Mouse (Mus musculus) adrenal gland, postnatal 14 days (tissue): ENCODE measurements around the gene Dcaf6. TPM values are rescaled to one million over a fixed set of nuclear protein-coding genes. Genes with fewer than 3 reads are reported as not detected.
"Not testable (repeated sequence)": the region's sequence is repeated elsewhere in the genome, so short reads cannot be mapped to it uniquely, and the experiment has no call there.

ENCODE experiments used
- DNase-seq: peaks from one replicate; pipeline ENCODE4 v3.0.0; 2021; ENCODE audit warnings: mixed read lengths
- total RNA-seq: library from RNA; stranded (reverse); gene quantifications from 2 replicates; pipeline ENCODE4 v1.2.3, GENCODE M21; 2021

Gene Dcaf6
- total RNA-seq, 1 experiment from 2014 or later: 46.5 TPM

DNA sequence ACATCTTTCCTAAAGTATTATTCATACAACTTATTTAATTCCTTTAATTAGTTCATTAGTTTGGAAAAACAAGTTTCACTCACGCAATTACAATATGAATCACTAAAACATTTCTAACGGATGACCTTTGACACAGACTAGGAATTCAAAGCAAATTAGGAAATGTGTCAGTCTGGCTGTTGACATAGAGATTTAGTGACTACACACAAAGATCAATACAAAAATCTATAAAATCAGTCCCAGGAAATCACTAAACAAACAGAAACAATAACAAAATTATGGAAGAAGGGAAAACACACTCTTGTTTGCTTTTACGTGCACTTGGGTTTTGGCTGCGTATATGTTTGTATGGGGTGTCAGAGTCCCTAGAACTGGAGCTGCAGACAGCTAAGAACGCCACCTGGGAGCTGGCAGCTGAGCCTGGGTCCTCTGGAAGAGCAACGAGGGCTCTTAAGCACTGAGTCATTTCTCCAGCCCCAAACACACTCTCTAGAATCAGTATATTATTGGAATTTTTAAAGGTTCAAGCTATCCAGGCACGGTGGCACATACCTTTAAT, 38.8 kb downstream of the Dcaf6 start:
- DNase-seq: no peak

DNA sequence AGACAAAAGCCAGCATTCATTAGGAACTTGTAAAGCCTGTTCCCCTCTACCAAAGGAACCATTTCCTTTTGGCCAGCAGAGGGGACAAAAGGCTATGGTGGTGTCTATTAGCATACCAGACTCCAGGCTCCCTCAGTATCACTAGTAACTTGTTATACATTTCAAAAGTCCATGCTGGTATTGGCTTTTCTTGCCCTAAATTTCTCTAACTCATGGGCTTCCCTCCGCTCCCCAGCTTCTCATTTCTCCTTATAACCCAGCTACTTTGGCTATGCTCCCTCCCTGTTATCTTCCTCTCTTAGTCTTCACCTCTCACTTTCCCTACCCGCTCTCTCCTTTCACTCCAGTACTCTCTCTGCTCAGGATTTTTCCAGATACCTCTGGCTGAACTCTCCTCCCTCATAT, 63.9 kb downstream of the Dcaf6 start:
- no peak for DNase-seq

DNA sequence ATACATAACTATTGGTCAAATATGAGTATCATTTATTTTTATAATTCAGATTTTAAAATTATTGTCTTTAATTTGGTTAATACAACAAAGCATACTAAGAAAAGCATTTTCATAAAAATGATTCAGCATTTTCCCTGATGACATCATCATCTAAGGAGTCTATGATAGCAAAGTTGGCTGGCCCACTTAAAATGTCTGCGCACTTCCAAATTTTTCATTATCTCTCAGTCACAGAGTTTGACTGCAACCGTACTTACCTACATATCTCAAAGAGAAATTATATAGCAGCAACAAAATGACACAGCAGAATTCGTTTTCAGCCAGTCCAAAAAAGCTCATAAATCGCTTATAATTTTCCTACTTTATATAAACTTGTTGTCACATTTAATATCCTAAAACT, 64.3 kb downstream of the Dcaf6 start:
- DNase-seq: no peak

DNA sequence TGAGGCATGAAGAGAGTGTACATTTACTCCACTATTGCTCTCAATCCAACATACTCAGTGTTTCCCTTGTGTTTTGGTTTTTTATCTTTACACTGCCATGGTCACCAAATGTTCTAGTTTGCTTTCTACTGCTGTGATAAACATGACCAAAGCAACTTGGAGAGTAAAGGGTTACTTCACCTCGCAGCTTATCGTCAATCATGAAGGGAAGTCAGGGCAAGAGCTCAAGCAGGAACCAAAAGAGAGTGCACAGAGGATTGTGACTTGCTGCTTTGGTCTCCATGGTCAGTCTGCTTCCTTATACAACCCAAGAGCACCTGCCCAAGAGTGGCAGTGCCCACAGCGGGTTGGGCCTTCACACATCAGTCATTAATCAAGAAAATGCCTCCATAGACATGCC, 65.4 kb downstream of the Dcaf6 start:
- DNase-seq: no peak

GRCm38 (mm10) chr1:165393033-165393432, 67.2 kb downstream of the Dcaf6 start:
- DNase-seq: no peak

GRCm38 (mm10) chr1:165388716-165389115, 71.6 kb downstream of the Dcaf6 start:
- DNase-seq: peak; percentile 44

DNA sequence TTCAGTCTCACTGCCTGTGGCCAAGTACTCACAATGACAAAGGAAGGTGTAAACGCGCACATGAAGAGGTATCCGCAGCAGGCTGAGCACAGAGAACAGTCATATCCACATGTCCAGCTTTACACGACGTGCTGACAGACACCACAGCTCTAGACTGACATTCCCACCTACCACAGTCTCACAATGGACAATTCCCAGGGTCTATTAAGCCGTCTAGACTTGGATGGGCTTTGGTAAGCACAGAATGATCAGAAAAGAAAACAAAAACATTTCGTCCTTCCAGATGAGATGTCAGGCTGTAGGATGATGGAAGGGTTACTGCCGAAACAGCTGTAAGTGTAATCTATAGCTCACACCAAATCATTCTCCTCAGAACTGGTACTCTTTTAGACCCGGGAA, 73.8 kb downstream of the Dcaf6 start:
- DNase-seq: no peak

- DNase-seq: no peak
These were observed 74.3 kb downstream of the Dcaf6 start for GRCm38 (mm10) chr1:165385810-165386524.

DNA sequence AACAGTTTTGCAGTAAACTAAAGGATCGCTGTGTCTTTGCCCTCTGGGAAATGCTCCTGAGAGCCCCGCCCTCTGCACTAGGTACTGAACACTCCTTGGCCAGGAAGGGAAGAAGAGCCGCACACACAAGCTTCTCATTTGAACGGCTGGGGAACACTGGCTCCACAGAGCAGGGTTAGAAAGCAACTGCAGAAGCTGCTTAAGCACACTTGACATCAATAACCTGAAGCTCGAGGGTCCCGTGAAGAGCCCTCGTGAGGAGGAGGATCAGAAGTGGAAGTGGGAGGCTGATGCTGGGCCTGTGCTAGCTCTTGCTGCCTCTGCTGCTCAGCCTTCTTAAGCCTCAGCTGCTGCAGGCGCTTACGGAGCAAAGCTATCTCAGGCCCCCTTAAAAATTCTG, 86.4 kb downstream of the Dcaf6 start:
- DNase-seq: no peak

DNA sequence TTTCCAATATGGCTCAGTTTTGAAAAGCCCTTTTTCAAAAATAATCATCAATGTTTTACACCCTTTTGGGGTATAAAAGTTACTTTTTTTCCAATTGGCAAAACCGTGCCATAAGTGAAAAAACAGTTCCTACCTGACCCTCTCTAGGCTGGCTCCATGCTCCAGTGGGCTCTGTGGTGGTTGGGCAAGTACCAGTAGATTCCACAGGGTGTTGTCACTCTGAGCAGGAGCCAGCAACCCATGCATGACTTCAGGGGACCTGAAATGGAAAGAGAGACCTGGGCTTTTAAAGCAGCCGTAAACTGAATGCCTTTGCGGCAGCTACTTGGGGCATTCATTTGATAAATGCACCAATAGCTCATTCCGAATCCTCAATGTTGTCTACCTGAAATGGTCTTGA, 89.3 kb downstream of the Dcaf6 start:
- no peak for DNase-seq

DNA sequence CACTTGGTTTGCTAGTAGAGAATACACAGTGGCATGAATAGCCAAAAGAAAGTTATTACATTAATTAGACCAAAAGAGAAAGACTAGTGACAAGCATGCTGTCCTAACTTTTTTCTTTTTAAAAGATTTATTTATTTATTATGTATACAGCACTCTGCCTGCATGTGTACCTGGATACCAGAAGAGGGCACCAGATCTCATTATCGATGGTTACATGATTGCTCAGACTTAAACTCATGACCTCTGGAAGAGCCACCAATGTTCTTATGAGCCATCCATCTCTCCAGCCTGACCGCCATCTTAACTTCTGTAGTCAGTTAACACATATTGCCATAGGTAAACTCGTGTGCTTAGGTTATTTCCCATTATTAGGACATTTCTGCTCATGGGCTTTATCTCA, 95.2 kb downstream of the Dcaf6 start:
- DNase-seq: no peak

- no peak for DNase-seq
These were observed 97.0 kb downstream of the Dcaf6 start for GRCm38 (mm10) chr1:165363271-165363670.

DNA sequence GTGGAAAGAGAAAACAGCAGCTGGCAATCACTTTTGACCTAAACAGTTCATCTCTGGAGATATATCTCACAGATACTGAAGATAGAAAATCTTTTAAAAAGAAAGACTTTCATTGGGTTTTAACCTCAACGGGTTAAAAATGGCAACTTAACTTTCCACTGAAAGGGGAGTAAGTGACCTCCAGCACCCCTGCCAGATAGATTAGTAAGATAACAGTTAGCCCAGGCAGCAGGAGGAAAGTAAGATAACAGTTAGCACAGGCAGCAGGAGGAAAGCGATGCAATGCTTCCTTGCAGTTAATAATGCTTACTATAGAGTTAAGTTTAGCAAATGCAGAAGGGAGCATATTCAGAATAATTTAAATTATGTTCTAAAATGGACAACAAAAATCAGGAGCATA, 103.9 kb downstream of the Dcaf6 start:
- no peak for DNase-seq

- DNase-seq: no peak
These were observed 111.6 kb downstream of the Dcaf6 start for GRCm38 (mm10) chr1:165348627-165349026.

DNA sequence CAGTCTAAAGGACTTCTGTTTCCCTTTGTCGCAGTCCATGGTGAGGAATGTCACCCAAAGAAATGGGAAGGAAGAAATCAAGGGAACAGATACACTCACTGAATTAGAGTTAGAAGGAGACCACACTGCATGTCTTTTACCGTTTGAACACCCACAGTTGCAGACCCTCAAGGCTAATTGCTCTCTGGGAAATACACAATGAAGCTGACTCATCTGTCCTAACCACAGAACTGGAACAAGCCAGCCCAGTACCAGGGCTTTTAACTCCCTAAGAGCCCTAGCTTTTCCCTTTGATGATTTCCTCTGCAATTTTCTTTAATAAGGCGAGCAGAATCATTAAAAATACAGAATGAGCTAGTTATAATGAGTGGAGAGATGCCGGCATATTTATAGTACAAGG, 115.8 kb downstream of the Dcaf6 start:
- DNase-seq: peak; percentile 27

DNA sequence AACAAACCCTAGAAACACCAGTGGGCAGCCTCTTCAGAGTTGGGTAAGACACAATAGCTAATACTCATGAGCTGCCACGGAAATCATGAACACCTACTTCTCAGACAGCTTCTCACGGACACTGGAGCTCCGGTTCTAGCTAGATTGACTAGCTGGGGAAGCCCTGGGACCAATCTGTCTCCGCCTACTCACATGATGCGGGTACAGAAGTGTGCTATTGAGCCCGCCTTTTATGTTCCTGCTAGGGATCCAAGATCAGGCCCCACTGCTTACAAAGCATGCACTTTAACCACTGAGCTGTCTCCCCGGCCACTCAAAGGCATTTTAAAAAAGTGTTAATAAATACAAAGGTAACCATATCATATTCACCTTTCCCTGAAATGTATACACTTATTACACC, 118.1 kb downstream of the Dcaf6 start:
- DNase-seq: no peak

DNA sequence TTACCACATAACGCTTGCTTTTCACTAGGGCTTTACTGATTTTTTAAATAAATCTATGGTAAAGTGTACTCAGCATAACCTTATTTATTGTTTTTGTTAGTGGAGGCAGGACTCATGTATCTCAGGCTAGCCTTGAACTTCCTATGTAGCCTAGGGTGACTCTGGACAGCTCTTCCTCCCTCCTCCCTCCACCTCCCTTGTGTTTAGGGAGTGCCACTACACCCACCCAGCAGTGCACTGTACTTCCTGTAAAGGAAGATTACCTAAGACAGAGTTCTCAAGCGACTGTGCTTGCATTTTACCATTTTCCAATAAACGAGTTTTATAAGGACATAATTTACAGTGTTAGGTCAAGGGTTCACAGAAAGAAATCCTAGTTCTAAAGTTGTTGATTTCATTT, 127.5 kb downstream of the Dcaf6 start:
- no peak for DNase-seq

DNA sequence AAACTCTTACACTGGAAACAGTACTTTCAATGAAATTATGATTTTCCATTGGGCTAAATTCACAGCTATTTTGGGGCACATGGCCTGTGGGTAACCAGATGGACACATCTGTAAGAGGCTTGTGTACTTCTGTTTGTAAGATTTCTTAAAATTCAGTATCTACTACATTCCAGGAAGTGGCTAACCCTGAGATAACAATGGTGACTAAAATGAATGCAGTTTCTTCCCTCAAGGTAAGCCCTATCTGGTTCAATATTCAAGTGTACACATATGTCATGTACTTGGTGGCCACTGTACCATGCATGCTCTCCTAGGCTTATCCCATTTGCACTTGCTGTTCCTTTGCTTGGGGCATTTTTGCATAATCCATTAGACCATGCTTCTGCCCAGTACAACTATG, 129.4 kb downstream of the Dcaf6 start:
- DNase-seq: no peak

- not testable (repeated sequence) for DNase-seq
These were observed 131.6 kb downstream of the Dcaf6 start for GRCm38 (mm10) chr1:165328384-165329289.

DNA sequence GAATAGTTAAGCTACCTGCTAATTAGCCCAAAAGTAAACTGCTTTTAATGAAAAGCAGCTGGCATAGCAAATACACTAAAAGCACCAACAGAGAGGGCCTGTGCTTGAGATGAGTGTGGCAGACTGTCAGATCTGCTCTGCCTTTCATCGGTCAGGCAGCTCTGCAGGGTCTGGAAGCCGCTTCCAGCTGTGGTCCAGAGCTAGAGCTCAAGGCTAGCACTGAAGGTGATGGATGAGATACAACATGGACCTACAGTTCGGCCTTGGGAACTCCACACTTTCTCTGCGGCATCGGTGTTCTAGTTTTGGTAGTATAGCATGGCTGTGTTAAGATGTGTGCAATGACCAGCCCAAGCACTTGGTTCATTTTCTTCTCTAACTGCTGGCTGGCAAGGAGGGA, 132.4 kb downstream of the Dcaf6 start:
- DNase-seq: peak; percentile 57

DNA sequence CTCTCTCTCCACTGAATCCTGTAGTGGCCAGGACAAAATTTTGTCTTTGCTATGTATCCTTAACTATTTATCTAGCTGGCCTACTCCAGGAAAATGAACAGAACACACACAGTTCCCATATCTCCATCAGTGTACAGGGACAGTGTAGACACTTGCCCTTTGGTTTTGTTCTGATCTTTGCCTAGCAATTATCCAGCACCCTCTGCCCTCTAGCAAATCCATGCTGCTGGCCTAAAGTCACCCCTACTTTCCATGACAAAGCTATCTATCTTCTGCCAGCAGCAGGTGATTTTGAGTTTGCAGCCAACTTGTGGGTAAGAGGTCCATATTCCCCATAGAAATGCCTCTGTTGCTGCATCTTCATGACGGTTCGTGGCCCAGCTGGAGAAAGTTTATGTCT, 132.9 kb downstream of the Dcaf6 start:
- no peak for DNase-seq

DNA sequence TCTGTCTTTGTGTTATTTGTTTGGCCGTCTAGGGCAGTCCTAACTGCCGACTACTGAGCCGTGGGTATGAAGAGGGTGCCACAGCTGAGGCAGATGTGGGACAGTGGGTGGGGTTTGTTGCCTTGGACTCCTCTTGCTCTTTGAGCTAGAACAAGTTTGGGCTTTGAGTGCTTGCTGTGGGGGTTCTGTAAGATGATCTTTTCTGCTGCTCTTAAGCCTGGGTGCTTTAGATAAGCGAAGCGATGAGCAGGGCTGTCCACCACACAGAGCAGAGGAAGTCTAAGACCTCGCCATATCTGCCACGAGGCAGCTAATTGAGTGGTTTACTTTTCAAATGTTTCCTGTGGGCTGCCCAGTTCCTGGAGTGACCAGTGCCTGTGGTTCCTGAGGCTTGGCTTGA, 137.3 kb downstream of the Dcaf6 start:
- DNase-seq: no peak

DNA sequence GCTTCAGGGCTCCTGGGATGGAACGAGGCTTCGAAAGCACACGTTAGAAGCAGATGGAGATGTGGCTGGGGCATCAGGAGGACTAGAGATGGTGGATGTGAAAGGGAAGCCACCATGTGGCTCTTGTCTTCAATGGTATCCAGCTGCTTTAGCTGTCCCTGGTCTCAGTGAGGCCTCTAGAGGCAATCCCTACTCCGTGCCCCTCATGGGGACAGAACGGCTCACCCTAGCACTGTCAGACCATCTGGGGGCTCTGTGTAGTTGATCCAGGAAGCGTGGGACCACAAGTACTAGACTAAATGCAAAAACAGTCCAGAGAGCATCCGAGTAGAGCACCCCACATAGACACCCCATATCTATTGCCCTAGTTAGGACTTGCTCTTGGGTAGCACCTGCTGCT, 138.4 kb downstream of the Dcaf6 start:
- no peak for DNase-seq
